Mouse (Mus musculus): ENCODE data around the gene Adamts5. TPM values are rescaled to one million over a fixed set of nuclear protein-coding genes. Genes with fewer than 3 reads are reported as not detected.
A peak's percentile ranks its signal among the peaks of the same experiment; 100 is the strongest.

Gene Adamts5
- polyA plus RNA-seq (2012; rRNA removed) = 0.49 and 0.65 TPM in 2 replicates

- Histone ChIP-seq H3K27ac (ENCODE audit: insufficient read depth, low read length) (no peak within 1 kb of the TSS), H3K4me1 (ENCODE audit: control insufficient read depth, insufficient read depth, low read length) (no peaks in the 10 kb centered on the region), H3K4me3 (ENCODE audit: insufficient read depth, low read length) (peak within 1 kb of the TSS; percentile 60)
- no peak for TF ChIP-seq POLR2A (IDR thresholded peaks at IDR 0.05; ENCODE audit: extremely low read depth, insufficient read depth, low read length)
- no peak for TF ChIP-seq CTCF (IDR thresholded peaks at IDR 0.05; ENCODE audit: extremely low read depth, insufficient read depth, low read length)
These were observed at the start of gene Adamts5 for GRCm38 (mm10) chr16:85901581-85901910. TSS of gene Adamts5 (minus strand) at chr16:85901828.

- Histone ChIP-seq H3K4me3 (ENCODE audit: insufficient read depth, low read length) (no peak overlapping the region), H3K27ac (ENCODE audit: insufficient read depth, low read length) (no peak overlapping the region), H3K4me1 (ENCODE audit: control insufficient read depth, insufficient read depth, low read length) (no peaks in the 10 kb centered on the region)
- TF ChIP-seq CTCF (IDR thresholded peaks at IDR 0.05; ENCODE audit: extremely low read depth, insufficient read depth, low read length) (no peak), POLR2A (IDR thresholded peaks at IDR 0.05; ENCODE audit: extremely low read depth, insufficient read depth, low read length) (no peak)
These were observed 48.7 kb upstream of the Adamts5 start for GRCm38 (mm10) chr16:85950356-85950755.

DNA sequence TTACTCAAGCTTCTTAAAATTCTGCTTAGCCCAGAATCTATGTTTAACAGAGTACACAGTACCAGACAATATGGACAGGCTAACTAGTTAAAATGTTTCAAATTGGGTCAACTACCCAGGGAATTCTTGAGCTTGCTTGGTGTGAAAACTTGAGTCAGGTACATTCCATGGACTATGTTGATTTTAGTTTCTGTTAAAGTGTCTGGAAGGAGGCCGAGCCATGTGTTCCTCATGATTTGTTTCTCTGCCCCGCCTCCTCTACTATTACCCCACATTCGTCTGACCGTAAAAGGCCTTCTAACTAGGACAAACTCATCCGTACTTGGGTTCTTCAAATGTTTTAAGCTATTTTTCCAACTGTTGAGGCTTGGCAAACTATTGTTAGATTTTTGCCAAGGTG, 24.4 kb upstream of the Adamts5 start:
- Histone ChIP-seq H3K4me1 (ENCODE audit: control insufficient read depth, insufficient read depth, low read length) (no peaks in the 10 kb centered on the region), H3K27ac (ENCODE audit: insufficient read depth, low read length) (no peak overlapping the region), H3K4me3 (ENCODE audit: insufficient read depth, low read length) (no peak overlapping the region)
- TF ChIP-seq POLR2A (IDR thresholded peaks at IDR 0.05; ENCODE audit: extremely low read depth, insufficient read depth, low read length) (no peak), CTCF (IDR thresholded peaks at IDR 0.05; ENCODE audit: extremely low read depth, insufficient read depth, low read length) (no peak)

DNA sequence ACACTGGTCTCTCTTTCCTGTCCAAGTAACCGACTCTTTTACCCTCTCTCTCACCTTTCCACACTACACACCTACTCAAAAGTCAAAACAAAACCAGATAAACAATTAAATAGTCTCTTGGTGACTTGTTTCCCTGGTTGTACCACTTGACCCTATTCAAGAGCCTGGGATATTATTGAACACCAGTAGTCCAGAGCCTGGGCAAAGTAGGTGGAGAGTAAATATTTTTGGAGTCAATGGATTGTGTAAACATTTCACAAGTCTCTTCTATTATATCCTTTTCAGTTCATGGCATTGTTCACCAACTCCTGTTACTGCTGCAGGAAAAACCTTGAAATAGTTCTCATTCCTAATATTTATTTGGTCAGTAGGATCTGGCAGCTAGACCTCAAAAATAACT, 20.8 kb upstream of the Adamts5 start:
- TF ChIP-seq CTCF (IDR thresholded peaks at IDR 0.05; ENCODE audit: extremely low read depth, insufficient read depth, low read length) (no peak), POLR2A (IDR thresholded peaks at IDR 0.05; ENCODE audit: extremely low read depth, insufficient read depth, low read length) (no peak)
- Histone ChIP-seq H3K4me1 (ENCODE audit: control insufficient read depth, insufficient read depth, low read length) (no peaks in the 10 kb centered on the region), H3K4me3 (ENCODE audit: insufficient read depth, low read length) (no peak overlapping the region), H3K27ac (ENCODE audit: insufficient read depth, low read length) (no peak overlapping the region)

GRCm38 (mm10) chr16:85920122-85920521, 18.5 kb upstream of the Adamts5 start:
- Histone ChIP-seq H3K27ac (ENCODE audit: insufficient read depth, low read length) (no peak overlapping the region), H3K4me3 (ENCODE audit: insufficient read depth, low read length) (no peak overlapping the region), H3K4me1 (ENCODE audit: control insufficient read depth, insufficient read depth, low read length) (no peaks in the 10 kb centered on the region)
- TF ChIP-seq POLR2A (IDR thresholded peaks at IDR 0.05; ENCODE audit: extremely low read depth, insufficient read depth, low read length) (no peak), CTCF (IDR thresholded peaks at IDR 0.05; ENCODE audit: extremely low read depth, insufficient read depth, low read length) (no peak)

- Histone ChIP-seq H3K27ac (ENCODE audit: insufficient read depth, low read length) (no peak overlapping the region), H3K4me1 (ENCODE audit: control insufficient read depth, insufficient read depth, low read length) (no peaks in the 10 kb centered on the region), H3K4me3 (ENCODE audit: insufficient read depth, low read length) (peak overlapping the region; percentile 60)
- peak; percentile 50; the same call in 1 of the 2 replicates for TF ChIP-seq POLR2A (IDR thresholded peaks at IDR 0.05; ENCODE audit: extremely low read depth, insufficient read depth, low read length)
- no peak for TF ChIP-seq CTCF (IDR thresholded peaks at IDR 0.05; ENCODE audit: extremely low read depth, insufficient read depth, low read length)
These were observed 687 bp downstream of the Adamts5 start for GRCm38 (mm10) chr16:85900702-85901580.

DNA sequence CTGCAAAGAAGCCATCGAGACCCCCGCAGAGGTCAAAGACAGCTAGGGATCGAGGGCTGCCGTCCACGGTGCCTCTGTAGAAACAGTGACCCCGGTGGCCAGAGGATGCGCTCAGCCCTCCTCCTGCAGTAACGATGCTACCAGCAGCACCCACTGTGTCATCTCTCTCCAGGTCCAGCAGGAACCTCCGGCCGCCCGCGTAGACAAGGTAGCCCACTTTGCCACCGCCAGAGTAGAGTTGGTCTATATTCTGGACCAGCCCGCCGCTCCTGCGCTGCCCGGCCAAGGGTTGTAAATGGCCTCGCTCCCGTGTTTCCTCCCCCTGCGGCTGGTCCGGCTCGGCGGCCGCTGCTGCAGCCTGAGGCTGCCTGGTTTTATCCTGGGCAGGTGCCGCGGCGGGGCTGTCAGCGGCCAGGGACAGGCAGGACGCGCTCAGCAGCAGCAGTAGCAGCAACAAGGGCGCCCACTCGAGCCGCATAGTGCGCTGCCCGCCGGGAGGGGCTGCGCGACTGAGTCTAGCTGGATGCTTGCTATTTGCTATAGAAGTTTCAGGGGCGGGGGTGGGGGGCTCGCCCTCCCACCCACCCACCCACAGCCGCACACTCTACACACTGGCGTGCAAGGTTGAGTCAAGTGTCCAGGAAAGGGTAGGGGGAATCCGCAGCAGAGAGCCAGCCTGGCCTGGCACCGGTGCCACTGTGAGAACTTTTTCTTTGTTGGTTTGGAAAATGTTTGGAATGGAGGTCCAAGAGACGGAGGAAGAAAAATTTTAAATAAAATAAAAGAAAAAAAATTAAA, 1.6 kb downstream of the Adamts5 start:
- no peak for TF ChIP-seq POLR2A (IDR thresholded peaks at IDR 0.05; ENCODE audit: extremely low read depth, insufficient read depth, low read length)
- TF ChIP-seq CTCF (IDR thresholded peaks at IDR 0.05; ENCODE audit: extremely low read depth, insufficient read depth, low read length) = no peak
- H3K27ac ChIP-seq (ENCODE audit: insufficient read depth, low read length) = no peak overlapping the region
- no peaks in the 10 kb centered on the region for H3K4me1 ChIP-seq (ENCODE audit: control insufficient read depth, insufficient read depth, low read length)
- peak overlapping the region; percentile 60; the same call in 1 of the 2 replicates for H3K4me3 ChIP-seq (ENCODE audit: insufficient read depth, low read length)

- TF ChIP-seq CTCF (IDR thresholded peaks at IDR 0.05; ENCODE audit: extremely low read depth, insufficient read depth, low read length) (no peak), POLR2A (IDR thresholded peaks at IDR 0.05; ENCODE audit: extremely low read depth, insufficient read depth, low read length) (no peak)
- Histone ChIP-seq H3K4me3 (ENCODE audit: insufficient read depth, low read length) (no peak overlapping the region; the same call in 1 of the 2 replicates), H3K4me1 (ENCODE audit: control insufficient read depth, insufficient read depth, low read length) (no peaks in the 10 kb centered on the region), H3K27ac (ENCODE audit: insufficient read depth, low read length) (no peak overlapping the region)
These were observed 2.3 kb downstream of the Adamts5 start for GRCm38 (mm10) chr16:85899301-85899721.

DNA sequence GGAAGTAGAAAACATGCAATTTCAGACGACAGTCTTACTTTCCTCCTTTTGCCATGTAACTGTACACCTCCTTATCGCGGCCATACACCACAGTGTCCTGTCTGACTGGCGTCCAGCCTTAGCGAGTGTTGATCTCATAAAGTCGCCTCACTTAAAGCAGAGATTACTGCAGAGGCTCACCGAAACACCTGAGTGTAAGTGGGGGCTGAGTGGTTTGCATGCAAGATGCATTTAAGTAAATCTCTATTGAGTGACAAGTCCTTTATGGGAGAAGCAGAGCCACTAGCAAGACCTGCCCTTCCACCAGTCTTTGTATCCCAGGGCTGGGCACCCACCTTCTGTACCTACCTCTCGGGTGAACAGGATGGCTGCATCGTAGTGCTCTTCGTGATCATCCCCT, 2.8 kb downstream of the Adamts5 start:
- TF ChIP-seq POLR2A (IDR thresholded peaks at IDR 0.05; ENCODE audit: extremely low read depth, insufficient read depth, low read length) (no peak), CTCF (IDR thresholded peaks at IDR 0.05; ENCODE audit: extremely low read depth, insufficient read depth, low read length) (no peak)
- no peaks in the 10 kb centered on the region for H3K4me1 ChIP-seq (ENCODE audit: control insufficient read depth, insufficient read depth, low read length)
- no peak overlapping the region for H3K4me3 ChIP-seq (ENCODE audit: insufficient read depth, low read length)
- no peak overlapping the region for H3K27ac ChIP-seq (ENCODE audit: insufficient read depth, low read length)
